Mouse (Mus musculus) heart, postnatal 36 days (tissue): ENCODE data around the gene Schip1. TPM values are rescaled to one million over a fixed set of nuclear protein-coding genes. Genes with fewer than 3 reads are reported as not detected.

Experiments used
- DNase-seq, 2 experiments: peaks; one replicate each; pipeline ENCODE4 v3.0.0; 2021 to 2022
- intact Hi-C: fragments of 180-260 bp; cut with DNase I; formaldehyde crosslinking; loops from one replicate; pipeline ENCODE4 v1.15.1; 2025
- total RNA-seq, 2 experiments: library from RNA; stranded (reverse); gene quantifications; 2 replicates each; pipeline ENCODE4 v1.2.3; 2021

Gene Schip1
- total RNA-seq, 2 experiments from 2014 or later = 178 to 194 TPM

GRCm38 (mm10) chr3:68525361-68525878 is 460.8 kb downstream of the Schip1 start:
- intact Hi-C loops = no loop called here
- DNase-seq = no peak

DNA sequence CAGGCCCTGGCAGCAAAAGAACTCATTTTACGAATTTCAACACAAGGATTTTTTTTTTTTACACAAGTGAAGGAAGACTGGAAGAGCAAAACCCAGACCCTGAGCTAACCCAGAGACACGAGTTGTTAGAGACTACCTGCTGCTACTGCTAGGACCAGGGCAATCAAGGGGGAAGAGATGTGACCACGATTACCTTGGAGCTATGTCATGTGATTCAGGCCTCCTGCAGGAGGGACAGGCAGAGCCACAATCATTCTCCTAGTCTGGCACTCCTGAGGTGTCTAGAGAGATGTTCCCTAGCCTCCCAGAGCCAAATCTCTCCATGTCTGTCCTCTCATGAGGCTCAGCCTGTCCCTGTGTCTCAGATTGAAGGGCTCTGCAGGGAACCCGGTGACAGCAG is 461.8 kb downstream of the Schip1 start:
- intact Hi-C loops = loop anchor here (1.0 kb wide), 1 partner anchor 9 kb away; no protein-coding TSS in a partner anchor
- DNase-seq = no peak

- intact Hi-C loops = no loop called here
Measured at GRCm38 (mm10) chr3:68527182-68527581, 462.6 kb downstream of the Schip1 start.

DNA sequence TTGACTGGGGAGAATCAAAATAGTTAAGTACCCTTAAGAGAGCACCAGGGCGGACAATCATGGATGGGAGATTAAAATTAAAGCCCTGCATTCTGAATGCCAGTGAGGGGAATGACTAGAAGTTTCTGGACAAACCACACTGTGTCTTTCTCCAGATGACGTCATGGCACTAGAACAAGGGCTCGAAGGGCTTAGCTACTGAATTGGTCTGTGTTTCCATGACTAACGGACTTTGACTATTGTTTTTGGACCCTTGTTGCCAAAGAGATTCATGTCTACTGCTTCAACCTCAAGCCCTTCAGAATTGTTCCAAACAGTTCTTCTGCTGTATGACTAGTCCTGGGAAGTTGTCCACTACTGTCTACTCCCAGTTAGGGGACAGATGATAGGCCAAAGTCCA is 467.3 kb downstream of the Schip1 start:
- no peak for DNase-seq
- intact Hi-C loops = no loop called here

More at GRCm38 (mm10) chr3:68527182-68527581, 462.6 kb downstream of the Schip1 start:
- no peak for DNase-seq

DNA sequence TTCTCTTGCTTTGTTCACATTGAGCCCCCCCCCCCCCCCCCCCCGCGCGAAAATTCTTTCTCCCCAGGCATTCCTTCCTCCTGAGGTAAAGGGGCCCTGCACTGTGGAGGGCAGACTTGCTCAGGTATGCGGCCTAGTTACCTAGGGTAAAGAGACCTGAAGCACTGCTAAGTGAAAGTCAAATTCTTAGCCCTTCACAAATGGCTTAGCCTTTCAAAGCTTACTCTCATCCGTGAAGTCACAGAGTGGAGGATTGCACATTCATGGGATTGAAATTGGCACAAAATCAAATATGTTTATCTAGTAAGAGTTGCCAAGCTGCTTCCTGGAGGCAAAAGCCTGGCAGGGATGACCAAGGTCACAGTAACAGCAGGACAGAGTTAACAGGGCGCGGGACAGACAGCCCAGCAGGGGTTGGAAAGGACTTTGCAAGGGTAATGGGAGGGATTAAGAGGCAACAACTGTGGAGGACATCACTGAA is 470.0 kb downstream of the Schip1 start:
- intact Hi-C loops = no loop called here
- DNase-seq = no peak

- no peak for DNase-seq
- intact Hi-C loops = no loop called here
Measured at GRCm38 (mm10) chr3:68535160-68535728, 470.6 kb downstream of the Schip1 start.

GRCm38 (mm10) chr3:68536071-68536470 is 471.5 kb downstream of the Schip1 start:
- no peak for DNase-seq
- intact Hi-C loops = no loop called here

GRCm38 (mm10) chr3:68541688-68542087 is 477.1 kb downstream of the Schip1 start:
- DNase-seq = no peak
- intact Hi-C loops = loop anchor here (2.0 kb wide), 2 partner anchors 31 to 47 kb away; no protein-coding TSS in a partner anchor

GRCm38 (mm10) chr3:68542944-68543501 is 478.4 kb downstream of the Schip1 start:
- intact Hi-C loops = loop anchor here (1.0 to 2.0 kb wide), 4 partner anchors 32 to 487 kb away; no protein-coding TSS in a partner anchor

DNA sequence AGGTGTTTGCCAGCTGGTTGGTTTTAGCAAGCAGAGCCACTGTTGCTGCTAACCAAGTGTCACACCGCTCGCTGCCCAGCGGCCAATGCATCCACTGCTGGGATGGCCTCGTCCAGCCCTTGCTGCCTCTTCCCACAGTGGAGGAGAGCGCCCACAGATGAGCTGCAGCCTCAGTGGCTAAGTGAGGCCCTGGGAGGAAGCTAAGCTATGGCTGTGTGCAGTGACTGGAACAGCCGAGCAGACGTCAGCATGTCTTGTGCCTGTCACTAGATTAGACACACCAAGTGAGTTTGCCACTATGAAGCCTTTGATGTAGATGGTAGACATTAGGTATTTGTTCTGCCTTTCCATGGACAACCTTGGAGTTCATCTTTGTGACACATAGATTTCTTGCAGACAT is 480.2 kb downstream of the Schip1 start:
- intact Hi-C loops = no loop called here

More at GRCm38 (mm10) chr3:68542944-68543501, 478.4 kb downstream of the Schip1 start:
- DNase-seq = peak; percentile 59 to 67

DNA sequence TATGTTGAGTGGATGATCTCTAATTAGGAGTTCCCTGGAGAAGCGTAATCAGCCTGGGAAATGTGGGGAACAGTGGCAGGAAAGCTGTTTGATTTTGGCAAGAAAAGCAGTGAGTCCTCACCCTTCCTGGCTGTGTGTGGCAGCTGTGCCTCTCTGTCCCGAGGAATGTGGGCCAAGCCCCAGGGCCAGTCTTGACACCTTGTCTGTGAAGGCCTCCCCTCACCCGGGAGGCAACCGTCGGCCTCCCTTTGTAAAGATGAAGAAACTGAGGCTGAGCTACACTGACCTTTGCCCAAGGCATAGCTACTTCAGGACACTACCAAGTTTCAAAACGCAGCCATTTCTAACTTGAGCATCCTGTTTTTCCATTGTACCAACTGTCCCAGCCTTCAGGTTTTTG is 481.3 kb downstream of the Schip1 start:
- DNase-seq = no peak
- intact Hi-C loops = no loop called here

More for the DNA sequence above, 480.2 kb downstream of the Schip1 start:
- DNase-seq = no peak

GRCm38 (mm10) chr3:68555087-68555662 is 490.6 kb downstream of the Schip1 start:
- intact Hi-C loops = no loop called here
- no peak for DNase-seq

- DNase-seq = no peak
- intact Hi-C loops = no loop called here
Measured at GRCm38 (mm10) chr3:68556891-68557290, 492.3 kb downstream of the Schip1 start.

DNA sequence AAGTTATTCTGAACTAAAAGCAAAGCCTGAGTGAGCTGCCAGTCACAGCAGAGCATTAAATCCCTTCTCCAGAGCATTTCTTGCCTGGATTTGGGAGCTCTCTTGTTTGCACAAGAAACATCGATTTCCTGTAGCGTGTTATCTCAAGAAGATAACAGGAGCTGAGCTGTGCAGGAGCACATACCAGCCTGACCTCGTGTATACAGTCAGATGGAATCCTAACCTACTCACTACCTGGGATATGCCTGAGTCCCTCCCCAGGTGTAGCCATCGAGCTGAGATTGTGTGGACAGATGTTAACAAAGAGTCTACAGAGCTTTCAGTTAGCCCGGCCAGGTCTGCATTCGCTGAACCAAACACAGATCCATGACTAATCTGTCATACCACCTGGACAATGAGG is 494.1 kb downstream of the Schip1 start:
- DNase-seq = no peak
- intact Hi-C loops = no loop called here

DNA sequence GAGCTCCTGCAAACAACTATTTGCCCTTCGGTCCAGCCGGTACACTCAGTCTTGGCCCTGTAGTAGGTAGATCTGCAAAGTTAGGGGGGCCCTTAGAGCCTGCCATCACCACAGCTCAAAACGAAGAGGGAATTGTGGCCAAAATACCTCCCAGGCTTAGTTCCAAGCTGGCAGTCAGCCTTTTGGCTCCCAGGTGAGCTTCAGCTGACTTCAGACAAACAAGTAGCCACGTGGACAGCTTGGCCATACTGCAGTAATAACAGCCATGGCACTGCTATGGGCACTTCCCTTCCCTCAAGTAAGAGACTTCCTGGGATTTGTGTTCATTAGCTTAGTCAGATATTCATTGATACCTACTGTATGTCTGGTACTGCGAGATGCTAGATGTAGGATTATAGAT is 495.5 kb downstream of the Schip1 start:
- intact Hi-C loops = no loop called here

DNA sequence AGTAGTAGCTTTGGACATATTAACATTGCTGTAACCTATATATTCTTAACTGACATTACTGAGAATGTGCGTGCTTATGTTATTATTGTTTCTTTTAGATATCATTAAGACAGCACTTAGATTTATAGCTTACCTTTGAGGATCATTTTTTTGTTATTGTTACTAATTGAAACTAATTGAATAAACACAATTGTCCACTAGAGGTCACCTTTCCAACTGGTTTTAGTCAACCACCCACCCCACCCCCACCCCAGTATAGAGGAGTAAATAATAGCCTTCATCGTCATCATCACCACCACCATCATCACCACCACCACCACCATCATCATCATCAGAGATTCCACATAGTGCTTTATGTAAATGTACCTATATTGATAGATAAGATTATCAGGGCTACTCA is 498.2 kb downstream of the Schip1 start:
- intact Hi-C loops = loop anchor here (1.0 kb wide), 1 partner anchor 150 kb away; no protein-coding TSS in a partner anchor
- no peak for DNase-seq

More for the DNA sequence above, 495.5 kb downstream of the Schip1 start:
- peak; percentile 66 to 70 for DNase-seq

- intact Hi-C loops = loop anchor here (1.0 to 2.0 kb wide), 2 partner anchors 49 to 149 kb away; no protein-coding TSS in a partner anchor
Measured at GRCm38 (mm10) chr3:68563922-68564321, 499.3 kb downstream of the Schip1 start.

GRCm38 (mm10) chr3:68564978-68565674 is 500.5 kb downstream of the Schip1 start:
- intact Hi-C loops = loop anchor here (2.0 kb wide), 1 partner anchor 48 kb away; no protein-coding TSS in a partner anchor
- no peak for DNase-seq

More at GRCm38 (mm10) chr3:68563922-68564321, 499.3 kb downstream of the Schip1 start:
- DNase-seq = peak in 1 of 2 experiments; percentile 61

DNA sequence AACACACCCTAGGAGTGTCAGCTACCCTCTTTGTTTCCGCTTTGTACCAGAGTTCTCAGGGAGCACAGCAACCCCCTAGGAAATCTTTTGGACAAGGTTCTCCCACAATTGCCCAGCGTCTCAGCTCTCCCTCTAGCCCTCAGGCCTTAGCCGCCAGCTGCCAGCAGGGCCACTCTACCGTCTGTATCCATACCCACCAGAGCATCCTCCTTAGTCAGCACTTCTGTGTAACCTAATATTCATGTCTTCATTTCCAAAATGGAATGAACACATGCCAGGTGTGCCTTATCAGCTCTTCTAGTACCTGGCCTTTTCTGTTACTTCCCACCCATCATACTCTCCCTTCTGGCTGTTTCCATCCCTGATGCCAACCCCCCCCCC is 501.1 kb downstream of the Schip1 start:
- intact Hi-C loops = loop anchor here (2.0 kb wide), 1 partner anchor 47 kb away; no protein-coding TSS in a partner anchor

GRCm38 (mm10) chr3:68567581-68567980 is 503.0 kb downstream of the Schip1 start:
- DNase-seq = no peak
- intact Hi-C loops = no loop called here

More for the DNA sequence above, 501.1 kb downstream of the Schip1 start:
- DNase-seq = no peak

GRCm38 (mm10) chr3:68568149-68568548 is 503.5 kb downstream of the Schip1 start:
- intact Hi-C loops = no loop called here
- DNase-seq = no peak
